Mouse (Mus musculus): ENCODE measurements around the gene Flot1.

GRCm38 (mm10) chr17:35821439-35822430, 1.3 kb upstream of the Flot1 start, which contains the start of gene Ier3:
- TF ChIP-seq POLR2A (IDR thresholded peaks at IDR 0.05; ENCODE audit: extremely low read depth, insufficient read depth, low read length) (peak; percentile 89), CTCF (IDR thresholded peaks at IDR 0.05; ENCODE audit: extremely low read depth, insufficient read depth, low read length) (no peak)
